Mouse (Mus musculus): Measurements from ENCODE around the gene Smad3. TPM values are rescaled to one million over a fixed set of nuclear protein-coding genes. Genes with fewer than 3 reads are reported as not detected.
A peak's percentile ranks its signal among the peaks of the same experiment; 100 is the strongest.

Gene Smad3
- polyA plus RNA-seq, 1 experiment from 2014 or later: 27.7 TPM

DNA sequence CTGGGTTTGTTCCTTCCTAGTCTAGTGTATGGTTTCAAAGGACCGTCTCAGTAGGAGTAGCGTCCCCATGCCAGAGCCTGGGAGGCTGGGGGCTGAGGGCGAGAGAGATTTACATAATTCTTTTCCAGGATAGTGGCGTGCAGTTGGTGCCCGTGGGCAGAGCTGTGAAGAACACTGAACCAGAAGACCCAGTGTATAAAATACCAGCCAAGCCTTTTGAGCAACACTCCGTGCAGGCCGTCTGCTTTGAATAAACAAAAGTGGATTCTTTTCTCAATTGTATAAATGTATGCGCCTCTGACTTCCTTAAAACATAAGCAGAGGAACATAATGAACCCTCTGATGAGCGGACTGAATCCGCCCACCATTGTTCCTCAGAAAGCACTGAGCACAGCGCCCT is 124.9 kb downstream of the Smad3 start:
- Histone ChIP-seq H3K36me3 (peaks cover 75% of the 10 kb centered on the region), H3K4me3 (no peak overlapping the region), H3K4me1 (no peaks in the 10 kb centered on the region), H3K27me3 (ENCODE audit: low read depth, poor library complexity, severe bottlenecking) (no peaks in the 10 kb centered on the region), H3K27ac (no peak overlapping the region), H3K9me3 (replicated peaks) (no peaks in the 10 kb centered on the region)
- 91% methylated on average over 11 of the region's 11 CpGs for WGBS
- no peak for DNase-seq (ENCODE audit: low spot score)

- WGBS: 92% methylated on average over 4 of the region's 4 CpGs
- DNase-seq (ENCODE audit: low spot score): no peak
- Histone ChIP-seq H3K27ac (no peak overlapping the region), H3K4me1 (no peaks in the 10 kb centered on the region), H3K27me3 (ENCODE audit: low read depth, poor library complexity, severe bottlenecking) (no peaks in the 10 kb centered on the region), H3K9me3 (replicated peaks) (no peaks in the 10 kb centered on the region), H3K36me3 (peaks cover 75% of the 10 kb centered on the region), H3K4me3 (no peak overlapping the region)
These were observed 125.7 kb downstream of the Smad3 start for GRCm38 (mm10) chr9:63632045-63632444.

DNA sequence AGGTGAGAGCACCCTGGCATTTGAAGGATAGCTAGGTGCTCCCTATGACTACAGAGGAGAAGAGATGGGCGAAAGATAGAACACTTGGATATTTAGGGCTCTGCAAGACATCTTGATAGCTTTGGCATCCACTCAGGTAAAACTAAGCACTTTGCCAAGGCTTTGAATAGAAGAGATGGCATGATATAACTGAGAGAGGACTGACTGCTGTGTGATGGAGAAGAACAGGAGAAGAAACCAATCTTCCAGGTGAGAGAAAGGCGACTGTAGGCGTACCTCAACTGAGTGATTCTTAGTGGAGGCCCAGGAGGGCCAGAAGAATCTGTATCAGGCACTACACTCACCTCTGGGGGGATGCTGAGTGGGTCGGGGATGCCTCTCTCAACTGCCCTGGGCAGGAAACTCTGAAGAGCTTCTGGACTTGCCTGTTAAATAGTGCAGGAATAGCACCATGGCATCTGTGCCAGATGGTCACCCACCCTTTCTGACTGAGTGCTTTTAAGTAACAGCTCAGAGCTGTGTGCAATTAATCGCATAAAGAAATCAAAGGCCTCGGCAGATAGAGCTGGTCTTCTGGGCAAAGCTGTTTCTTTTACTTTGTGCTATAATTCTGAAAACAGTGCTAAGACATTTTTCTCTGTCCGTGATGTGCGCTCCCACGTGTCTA is 132.6 kb downstream of the Smad3 start:
- Histone ChIP-seq H3K4me1 (peaks cover 40% of the 10 kb centered on the region), H3K27ac (no peak overlapping the region), H3K36me3 (peaks cover 79% of the 10 kb centered on the region), H3K9me3 (replicated peaks) (no peaks in the 10 kb centered on the region), H3K4me3 (no peak overlapping the region), H3K27me3 (ENCODE audit: low read depth, poor library complexity, severe bottlenecking) (no peaks in the 10 kb centered on the region)
- DNase-seq (ENCODE audit: low spot score): no peak
- WGBS: 94% methylated on average over 9 of the region's 9 CpGs

- WGBS: 67% methylated on average over 15 of the region's 15 CpGs
- H3K27ac ChIP-seq: no peak overlapping the region
- no peak overlapping the region for H3K4me3 ChIP-seq
- peaks cover 41% of the 10 kb centered on the region for H3K4me1 ChIP-seq
- H3K36me3 ChIP-seq: peaks cover 78% of the 10 kb centered on the region
- H3K9me3 ChIP-seq (replicated peaks): no peaks in the 10 kb centered on the region
- no peaks in the 10 kb centered on the region for H3K27me3 ChIP-seq (ENCODE audit: low read depth, poor library complexity, severe bottlenecking)
- no peak for DNase-seq (ENCODE audit: low spot score)
These were observed 133.8 kb downstream of the Smad3 start for GRCm38 (mm10) chr9:63623895-63624569.

DNA sequence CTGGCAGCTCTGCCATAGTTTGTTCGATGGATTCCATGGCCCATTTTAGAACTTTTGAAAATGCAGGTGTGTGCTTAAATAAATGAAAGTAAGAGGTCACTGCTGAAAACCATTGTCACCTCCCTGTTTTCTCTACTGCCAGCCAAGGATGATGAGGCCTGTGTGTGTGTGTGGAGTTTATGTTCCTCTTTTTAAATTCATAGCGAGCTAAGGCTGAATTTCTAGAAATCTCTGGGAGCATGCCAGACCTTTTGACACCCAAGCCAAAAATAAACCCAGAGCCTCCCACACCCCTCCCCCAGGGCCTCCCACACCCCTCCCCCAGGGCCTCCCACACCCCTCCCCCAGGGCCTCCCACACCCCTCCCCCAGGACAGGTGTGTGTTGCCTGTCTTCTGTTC is 139.8 kb downstream of the Smad3 start:
- no peak overlapping the region for H3K4me3 ChIP-seq
- H3K36me3 ChIP-seq: peaks cover 61% of the 10 kb centered on the region
- no peak for DNase-seq (ENCODE audit: low spot score)
- no peaks in the 10 kb centered on the region for H3K27me3 ChIP-seq (ENCODE audit: low read depth, poor library complexity, severe bottlenecking)
- no peak overlapping the region for H3K27ac ChIP-seq
- no peaks in the 10 kb centered on the region for H3K9me3 ChIP-seq (replicated peaks)
- peaks cover 51% of the 10 kb centered on the region for H3K4me1 ChIP-seq
- 94% methylated on average over 2 of the region's 2 CpGs for WGBS

DNA sequence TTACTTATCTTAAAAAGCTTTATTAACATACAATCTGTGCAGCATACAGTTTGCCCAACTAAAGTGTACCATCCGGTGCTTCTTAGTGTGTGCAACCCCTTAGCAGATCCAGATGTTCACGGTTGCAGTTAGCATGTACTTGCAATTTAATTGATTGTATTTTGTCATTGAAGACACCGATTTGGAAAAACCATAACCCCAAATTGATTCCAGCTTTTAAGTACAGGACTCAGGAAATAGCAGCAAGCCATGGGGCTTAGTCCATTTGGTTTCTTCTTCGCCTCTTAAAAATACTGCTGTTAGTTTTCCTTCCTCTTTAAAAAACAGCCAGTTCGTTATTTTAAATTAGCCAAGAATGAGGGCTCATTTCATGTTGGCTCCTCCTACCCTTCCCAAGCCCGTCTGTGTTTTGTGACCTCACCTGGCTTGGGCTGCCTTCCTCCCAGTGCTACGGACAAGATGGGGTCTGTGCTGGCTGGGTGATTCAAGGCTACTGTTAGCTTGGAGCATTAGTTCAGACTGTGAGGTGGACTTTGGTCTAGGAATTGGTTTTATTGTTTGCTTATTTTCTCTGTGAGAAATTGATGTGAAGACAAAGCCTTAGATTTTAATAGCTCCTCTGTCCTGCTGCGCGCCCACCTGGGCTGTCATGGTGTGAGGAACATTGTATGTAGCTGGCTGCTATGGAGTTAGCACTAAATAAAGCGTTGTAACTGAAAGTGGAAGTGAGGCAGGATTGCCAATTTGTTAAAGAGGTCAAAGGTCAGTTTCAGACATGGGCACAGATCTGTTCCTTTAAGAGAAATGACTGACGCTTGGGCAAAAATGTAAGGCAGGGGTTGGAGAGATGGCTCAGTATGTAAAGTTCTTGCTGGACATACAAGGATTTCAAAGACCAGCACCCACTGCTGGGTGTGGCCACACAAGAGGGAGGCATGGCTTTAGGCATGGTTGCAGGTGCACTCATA is 143.5 kb downstream of the Smad3 start:
- DNase-seq (ENCODE audit: low spot score): no peak
- H3K4me1 ChIP-seq: peaks cover 61% of the 10 kb centered on the region
- H3K9me3 ChIP-seq (replicated peaks): no peaks in the 10 kb centered on the region
- no peak overlapping the region for H3K4me3 ChIP-seq
- no peaks in the 10 kb centered on the region for H3K27me3 ChIP-seq (ENCODE audit: low read depth, poor library complexity, severe bottlenecking)
- peak overlapping the region; percentile 72 for H3K27ac ChIP-seq
- 49% methylated on average over 11 of the region's 11 CpGs for WGBS
- peaks cover 29% of the 10 kb centered on the region for H3K36me3 ChIP-seq

GRCm38 (mm10) chr9:63613569-63613968 is 144.2 kb downstream of the Smad3 start:
- Histone ChIP-seq H3K4me1 (peaks cover 68% of the 10 kb centered on the region), H3K9me3 (replicated peaks) (no peaks in the 10 kb centered on the region), H3K27ac (peak overlapping the region; percentile 87), H3K4me3 (no peak overlapping the region), H3K27me3 (ENCODE audit: low read depth, poor library complexity, severe bottlenecking) (no peaks in the 10 kb centered on the region), H3K36me3 (peaks cover 22% of the 10 kb centered on the region)
- 53% methylated on average over 1 of the region's 1 CpGs for WGBS
- no peak for DNase-seq (ENCODE audit: low spot score)

- H3K9me3 ChIP-seq (replicated peaks): no peaks in the 10 kb centered on the region
- no peaks in the 10 kb centered on the region for H3K27me3 ChIP-seq (ENCODE audit: low read depth, poor library complexity, severe bottlenecking)
- H3K36me3 ChIP-seq: peaks cover 15% of the 10 kb centered on the region
- 59% methylated on average over 16 of the region's 16 CpGs for WGBS
- H3K4me3 ChIP-seq: no peak overlapping the region
- no peak for DNase-seq (ENCODE audit: low spot score)
- peak overlapping the region; percentile 87 for H3K27ac ChIP-seq
- H3K4me1 ChIP-seq: peaks cover 76% of the 10 kb centered on the region
These were observed 145.0 kb downstream of the Smad3 start for GRCm38 (mm10) chr9:63612565-63613515.

DNA sequence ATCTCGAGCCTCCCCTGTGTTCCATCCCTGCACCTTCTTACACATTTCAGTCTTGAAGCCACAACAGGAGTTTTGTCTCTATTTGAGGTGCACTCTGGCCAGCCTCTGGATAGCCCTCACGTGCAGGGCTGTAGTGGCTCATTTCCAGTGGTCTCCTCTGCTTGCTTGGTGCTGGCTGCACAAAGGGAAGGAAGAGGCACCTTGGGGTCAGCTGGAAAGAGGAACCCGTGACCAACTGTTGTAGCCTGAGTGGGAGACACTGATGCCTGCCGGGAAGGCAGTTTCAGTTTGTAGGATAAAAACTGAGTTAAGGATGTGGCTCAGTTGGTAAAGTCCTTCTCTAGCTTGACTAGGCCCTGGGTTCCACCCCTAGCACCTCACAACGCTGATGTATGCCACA is 145.8 kb downstream of the Smad3 start:
- no peak for DNase-seq (ENCODE audit: low spot score)
- no peaks in the 10 kb centered on the region for H3K9me3 ChIP-seq (replicated peaks)
- peak overlapping the region; percentile 87 for H3K27ac ChIP-seq
- no peaks in the 10 kb centered on the region for H3K27me3 ChIP-seq (ENCODE audit: low read depth, poor library complexity, severe bottlenecking)
- peaks cover 6% of the 10 kb centered on the region for H3K36me3 ChIP-seq
- 67% methylated on average over 5 of the region's 5 CpGs for WGBS
- H3K4me3 ChIP-seq: no peak overlapping the region
- H3K4me1 ChIP-seq: peaks cover 81% of the 10 kb centered on the region

- Histone ChIP-seq H3K27me3 (ENCODE audit: low read depth, poor library complexity, severe bottlenecking) (no peaks in the 10 kb centered on the region), H3K27ac (peak overlapping the region; percentile 87), H3K4me3 (peak overlapping the region; percentile 28), H3K36me3 (no peaks in the 10 kb centered on the region), H3K4me1 (peaks cover 81% of the 10 kb centered on the region), H3K9me3 (replicated peaks) (no peaks in the 10 kb centered on the region)
- DNase-seq (ENCODE audit: low spot score): peak; percentile 66
- WGBS: 29% methylated on average over 13 of the region's 13 CpGs
These were observed 146.9 kb downstream of the Smad3 start for GRCm38 (mm10) chr9:63610841-63611366.

DNA sequence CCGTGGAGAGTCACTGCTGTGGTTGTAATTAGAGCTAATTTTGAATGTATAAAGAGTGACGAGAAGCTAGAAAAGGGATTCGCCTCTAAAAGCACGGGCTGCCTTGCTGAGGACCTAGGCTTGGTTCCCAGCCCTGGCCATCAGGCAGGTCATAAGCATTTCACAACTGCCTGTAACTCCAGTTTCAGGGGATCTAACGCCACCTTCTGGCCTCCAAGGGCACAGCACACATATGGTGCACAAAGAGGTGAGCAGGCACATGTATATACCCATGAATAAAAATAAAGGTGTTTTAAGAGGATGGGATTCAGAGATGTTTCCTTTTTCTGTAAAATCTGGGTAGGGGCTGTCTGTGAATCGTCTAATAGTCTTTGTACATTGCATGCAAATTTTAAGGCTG is 147.6 kb downstream of the Smad3 start:
- H3K4me3 ChIP-seq: no peak overlapping the region
- 93% methylated on average over 6 of the region's 6 CpGs for WGBS
- no peak for DNase-seq (ENCODE audit: low spot score)
- peaks cover 86% of the 10 kb centered on the region for H3K4me1 ChIP-seq
- peak overlapping the region; percentile 87 for H3K27ac ChIP-seq
- no peaks in the 10 kb centered on the region for H3K27me3 ChIP-seq (ENCODE audit: low read depth, poor library complexity, severe bottlenecking)
- no peaks in the 10 kb centered on the region for H3K9me3 ChIP-seq (replicated peaks)
- H3K36me3 ChIP-seq: no peaks in the 10 kb centered on the region

- Histone ChIP-seq H3K27ac (peak overlapping the region; percentile 87), H3K4me3 (no peak overlapping the region), H3K27me3 (ENCODE audit: low read depth, poor library complexity, severe bottlenecking) (no peaks in the 10 kb centered on the region), H3K4me1 (peaks cover 86% of the 10 kb centered on the region), H3K36me3 (no peaks in the 10 kb centered on the region), H3K9me3 (replicated peaks) (no peaks in the 10 kb centered on the region)
- no peak for DNase-seq (ENCODE audit: low spot score)
- WGBS: 93% methylated on average over 2 of the region's 2 CpGs
These were observed 148.0 kb downstream of the Smad3 start for GRCm38 (mm10) chr9:63609776-63610175.
